Mouse (Mus musculus) hindbrain, embryonic 11.5 days (tissue): Measurements from ENCODE around the gene Cep104. TPM values are rescaled to one million over a fixed set of nuclear protein-coding genes. Genes with fewer than 3 reads are reported as not detected.

Experiments
- ATAC-seq: fragments of 200-750 bp; cut with Nextera tagmentation; 2 replicates; pipeline ENCODE4 v1.8.0; 2017; ENCODE audit warnings: mild to moderate bottlenecking, moderate TSS enrichment, moderate library complexity; ENCODE audit not compliant: low FRiP score
- DNase-seq: peaks from one replicate; pipeline ENCODE4 v3.0.0-alpha.2; 2015; ENCODE audit warnings: low spot score
- H3K27ac ChIP-seq: fragments of 300-500 bp; sonication (generic); 2 replicates; pipeline ENCODE4 v1.5.1; 2014; ENCODE audit warnings: mild to moderate bottlenecking, low read depth, low read length
- H3K27me3 ChIP-seq: fragments of 300-500 bp; sonication (generic); 2 replicates; pipeline ENCODE4 v1.6.1; 2014; ENCODE audit warnings: mild to moderate bottlenecking, low read length, moderate library complexity, mixed read lengths; ENCODE audit not compliant: control insufficient read depth, insufficient read depth
- H3K36me3 ChIP-seq: fragments of 300-500 bp; sonication (generic); 2 replicates; pipeline ENCODE4 v1.6.1; 2014; ENCODE audit warnings: mild to moderate bottlenecking, low read length, moderate library complexity, mixed read lengths; ENCODE audit not compliant: control insufficient read depth, insufficient read depth
- H3K4me1 ChIP-seq: fragments of 300-500 bp; sonication (generic); replicated peaks from 2 replicates; pipeline ENCODE4 v1.6.1; 2014; ENCODE audit warnings: low read length, mixed read lengths; ENCODE audit not compliant: control insufficient read depth, insufficient read depth
- H3K4me2 ChIP-seq: fragments of 300-500 bp; sonication (generic); replicated peaks from 2 replicates; pipeline ENCODE4 v1.6.1; 2014; ENCODE audit warnings: mild to moderate bottlenecking, low read depth, low read length
- H3K4me3 ChIP-seq: fragments of 300-500 bp; sonication (generic); 2 replicates; pipeline ENCODE4 v1.5.1; 2014; ENCODE audit warnings: low read depth, low read length
- H3K9ac ChIP-seq: fragments of 300-500 bp; sonication (generic); 2 replicates; pipeline ENCODE4 v1.6.1; 2014; ENCODE audit warnings: low read depth, low read length
- H3K9me3 ChIP-seq: fragments of 300-500 bp; sonication (generic); 2 replicates; pipeline ENCODE4 v1.6.1; 2016; ENCODE audit warnings: low read length; ENCODE audit not compliant: control insufficient read depth
- WGBS: fragments of 180-500 bp; shearing (Covaris S2); extraction: QIAGEN DNeasy Blood & Tissue Kit; methylation state at CpG from one replicate; pipeline ENCODE4 v1.1.7; 2014; 5-methylcytosine and 5-hydroxymethylcytosine counted together
- polyA plus RNA-seq: library from polyadenylated mRNA; unstranded; fragments of >200 nt; fragmentation: Nextera tagmentation; extraction: Ambion mirVana; gene quantifications from 2 replicates; pipeline ENCODE4 v1.2.1, GENCODE M21; 2014

Gene Cep104
- polyA plus RNA-seq, 1 experiment from 2014 or later = 16.8 TPM

DNA sequence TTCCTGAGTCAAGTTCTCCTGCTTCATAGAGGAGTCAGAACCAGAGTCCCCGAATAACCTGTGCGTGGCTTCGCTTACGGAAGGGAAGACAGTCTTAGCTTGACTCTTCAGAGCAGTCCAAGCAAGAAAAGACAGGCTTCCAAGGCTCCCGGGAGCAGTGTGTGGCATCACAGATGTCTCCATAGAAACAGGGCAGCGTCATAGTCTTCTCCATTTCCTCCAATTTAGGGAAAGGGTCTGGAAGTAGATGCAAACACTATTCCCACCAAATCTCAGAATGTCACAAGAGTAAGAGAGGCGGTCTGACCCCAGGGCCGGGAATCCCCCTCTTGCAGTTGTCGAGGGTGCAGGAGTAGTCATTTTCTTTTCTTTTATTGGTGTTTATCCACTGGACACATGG, 67.6 kb downstream of the Cep104 start, which contains the start of gene Ccdc27:
Gene Ccdc27, minus strand, starts transcription at position 101 of the 400 bp plus-strand sequence.
- H3K4me2 ChIP-seq = no peak within 1 kb of the TSS
- no peak within 1 kb of the TSS for H3K9ac ChIP-seq
- H3K9me3 ChIP-seq = no peaks in the 10 kb centered on the region
- H3K4me3 ChIP-seq = no peak within 1 kb of the TSS
- no peaks in the 10 kb centered on the region for H3K36me3 ChIP-seq
- H3K4me1 ChIP-seq = no peaks in the 10 kb centered on the region
- no peaks in the 10 kb centered on the region for H3K27me3 ChIP-seq
- WGBS = 89% methylated on average over 9 of the region's 9 CpGs
- no peak within 1 kb of the TSS for H3K27ac ChIP-seq
- ATAC-seq (no peak), DNase-seq (no peak)

DNA sequence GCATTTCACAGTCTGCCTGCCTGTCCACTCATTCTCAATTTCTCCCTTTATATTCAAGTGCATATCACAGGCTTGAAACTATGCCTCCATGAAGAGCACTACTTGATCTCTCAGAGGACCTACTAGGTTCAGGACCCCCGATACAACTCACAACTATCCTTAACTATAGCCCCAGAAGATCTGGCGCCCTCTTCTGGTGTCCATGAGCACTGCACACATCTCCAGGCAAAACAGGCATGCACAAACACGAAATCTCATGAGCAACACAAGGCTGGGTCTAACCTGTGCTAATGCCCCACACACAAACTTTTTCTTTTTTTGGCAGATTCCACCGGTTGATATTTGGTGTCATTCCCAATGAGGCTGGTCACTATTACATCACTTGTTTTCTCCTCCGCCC, 70.8 kb downstream of the Cep104 start:
- H3K36me3 ChIP-seq = no peaks in the 10 kb centered on the region

DNA sequence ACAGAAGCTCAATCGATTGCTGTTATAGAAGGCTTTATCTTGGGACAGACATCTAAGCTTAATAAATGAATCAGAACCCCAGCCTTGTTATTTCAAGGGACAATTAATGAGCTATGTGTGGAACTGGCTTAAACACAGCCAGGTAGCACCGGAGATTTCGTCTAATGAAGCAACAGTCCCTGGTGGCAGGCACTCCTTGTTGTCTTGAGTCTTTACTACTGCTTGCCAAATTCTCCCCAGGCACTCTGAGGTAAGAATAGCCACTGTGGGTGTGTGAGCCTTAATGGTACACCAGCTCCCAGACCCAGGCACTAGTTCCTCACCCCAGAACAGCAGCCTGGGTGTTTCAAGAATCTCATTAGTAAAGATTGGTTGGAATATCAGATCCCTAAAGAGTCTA, 76.4 kb downstream of the Cep104 start:
- Histone ChIP-seq H3K9ac (no peak overlapping the region), H3K27me3 (no peaks in the 10 kb centered on the region), H3K4me1 (no peaks in the 10 kb centered on the region), H3K4me3 (no peak overlapping the region), H3K27ac (no peak overlapping the region), H3K36me3 (no peaks in the 10 kb centered on the region), H3K9me3 (no peaks in the 10 kb centered on the region), H3K4me2 (no peak overlapping the region)
- ATAC-seq (no peak), DNase-seq (no peak)
- WGBS = 93% methylated on average over 3 of the region's 3 CpGs

More for the DNA sequence above, 70.8 kb downstream of the Cep104 start:
- H3K4me1 ChIP-seq = no peaks in the 10 kb centered on the region
- H3K27me3 ChIP-seq = no peaks in the 10 kb centered on the region
- ATAC-seq = no peak
- no peak overlapping the region for H3K27ac ChIP-seq
- H3K4me2 ChIP-seq = no peak overlapping the region
- 69% methylated on average over 5 of the region's 5 CpGs for WGBS
- H3K9ac ChIP-seq = no peak overlapping the region
- no peak for DNase-seq
- no peaks in the 10 kb centered on the region for H3K9me3 ChIP-seq
- H3K4me3 ChIP-seq = no peak overlapping the region

DNA sequence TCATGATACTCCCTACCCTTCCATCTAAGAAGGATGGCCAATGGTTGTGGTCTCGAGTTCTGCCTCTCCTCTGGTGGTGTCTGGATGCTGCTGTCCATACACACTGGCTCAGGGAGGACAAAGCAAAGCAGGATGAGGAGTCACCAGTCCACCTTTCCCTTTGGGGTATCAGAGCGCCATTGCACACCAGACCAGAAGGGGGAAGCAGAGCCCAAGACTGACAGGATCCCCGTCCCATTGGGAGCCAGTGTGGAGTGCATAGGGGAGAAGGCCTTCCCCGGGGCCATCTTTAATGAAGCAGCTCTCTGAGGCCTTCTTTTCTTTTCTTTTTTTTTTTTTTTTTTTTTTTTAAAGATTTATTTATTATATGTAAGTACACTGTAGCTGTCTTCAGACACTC, 78.1 kb downstream of the Cep104 start:
- Histone ChIP-seq H3K27me3 (no peaks in the 10 kb centered on the region), H3K9me3 (no peaks in the 10 kb centered on the region), H3K36me3 (no peaks in the 10 kb centered on the region), H3K4me1 (no peaks in the 10 kb centered on the region), H3K27ac (no peak overlapping the region), H3K4me3 (no peak overlapping the region), H3K4me2 (no peak overlapping the region), H3K9ac (no peak overlapping the region)
- WGBS = 63% methylated on average over 4 of the region's 4 CpGs
- DNase-seq (no peak), ATAC-seq (no peak)

GRCm38 (mm10) chr4:154055482-154055881, 80.5 kb downstream of the Cep104 start:
- H3K36me3 ChIP-seq = no peaks in the 10 kb centered on the region
- DNase-seq (no peak), ATAC-seq (no peak)
- H3K27me3 ChIP-seq = no peaks in the 10 kb centered on the region
- no peak overlapping the region for H3K27ac ChIP-seq
- H3K4me3 ChIP-seq = no peak overlapping the region
- no peaks in the 10 kb centered on the region for H3K9me3 ChIP-seq
- 88% methylated on average over 7 of the region's 7 CpGs for WGBS
- no peak overlapping the region for H3K4me2 ChIP-seq
- no peaks in the 10 kb centered on the region for H3K4me1 ChIP-seq
- no peak overlapping the region for H3K9ac ChIP-seq

GRCm38 (mm10) chr4:154056046-154056445, 81.1 kb downstream of the Cep104 start:
- no peak overlapping the region for H3K27ac ChIP-seq
- ATAC-seq (no peak), DNase-seq (no peak)
- H3K9ac ChIP-seq = no peak overlapping the region
- H3K4me2 ChIP-seq = no peak overlapping the region
- H3K36me3 ChIP-seq = no peaks in the 10 kb centered on the region
- WGBS = 75% methylated on average over 2 of the region's 2 CpGs
- H3K27me3 ChIP-seq = no peaks in the 10 kb centered on the region
- no peak overlapping the region for H3K4me3 ChIP-seq
- no peaks in the 10 kb centered on the region for H3K4me1 ChIP-seq
- no peaks in the 10 kb centered on the region for H3K9me3 ChIP-seq

- no peak for DNase-seq
- Histone ChIP-seq H3K9me3 (no peaks in the 10 kb centered on the region), H3K27me3 (no peaks in the 10 kb centered on the region), H3K27ac (no peak overlapping the region), H3K36me3 (no peaks in the 10 kb centered on the region), H3K4me2 (no peak overlapping the region), H3K4me1 (no peaks in the 10 kb centered on the region), H3K9ac (no peak overlapping the region), H3K4me3 (no peak overlapping the region)
- ATAC-seq = no peak
- 64% methylated on average over 2 of the region's 2 CpGs for WGBS
Observed at GRCm38 (mm10) chr4:154056661-154057060, 81.7 kb downstream of the Cep104 start.

- H3K27ac ChIP-seq = no peak overlapping the region
- H3K4me2 ChIP-seq = no peak overlapping the region
- H3K9ac ChIP-seq = no peak overlapping the region
- H3K27me3 ChIP-seq = no peaks in the 10 kb centered on the region
- no peaks in the 10 kb centered on the region for H3K4me1 ChIP-seq
- 58% methylated on average over 4 of the region's 4 CpGs for WGBS
- no peak for DNase-seq
- ATAC-seq = no peak
- H3K4me3 ChIP-seq = no peak overlapping the region
- H3K36me3 ChIP-seq = no peaks in the 10 kb centered on the region
- no peaks in the 10 kb centered on the region for H3K9me3 ChIP-seq
Observed at GRCm38 (mm10) chr4:154057696-154058095, 82.7 kb downstream of the Cep104 start.
